Mouse (Mus musculus): ENCODE data around the gene Ptprn. TPM values are rescaled to one million over a fixed set of nuclear protein-coding genes. Genes with fewer than 3 reads are reported as not detected.
"Not testable (repeated sequence)": the region's sequence is repeated elsewhere in the genome, so short reads cannot be mapped to it uniquely, and the experiment has no call there.

Ptprn gene
- polyA plus RNA-seq, 1 experiment from 2014 or later, result 0.41 TPM

- no peaks in the 10 kb centered on the region for H3K9me3 ChIP-seq (ENCODE audit: control insufficient read depth, low read length)
- H3K4me2 ChIP-seq (ENCODE audit: low read length), result no peak overlapping the region
- peaks cover 57% of the 10 kb centered on the region for H3K36me3 ChIP-seq (ENCODE audit: control insufficient read depth, insufficient read depth, low read length)
- H3K4me1 ChIP-seq (ENCODE audit: control insufficient read depth in 2 of 2, insufficient read depth in 2 of 2, low read length in 2 of 2), result peaks cover 19 to 25% of the 10 kb centered on the region in 2 experiments
- no peak overlapping the region for H3K9ac ChIP-seq (ENCODE audit: low read length)
- no peak overlapping the region for H3K27ac ChIP-seq (replicated peaks in 1 of 2; ENCODE audit: control insufficient read depth in 1 of 2, insufficient read depth in 1 of 2, low read depth in 2 of 2, low read length in 2 of 2)
- no peaks in the 10 kb centered on the region for H3K27me3 ChIP-seq (ENCODE audit: control insufficient read depth, insufficient read depth, low read length)
- ATAC-seq (ENCODE audit: insufficient number of reproducible peaks, insufficient read depth, low FRiP score, low read depth), result no peak
- no peak overlapping the region for H3K4me3 ChIP-seq (ENCODE audit: control insufficient read depth in 1 of 2, insufficient read depth in 1 of 2, low read depth in 1 of 2, low read length in 2 of 2)
- 90% methylated on average over 14 of the region's 14 CpGs for WGBS
Observed at GRCm38 (mm10) chr1:75243411-75243810, 20.9 kb downstream of the Ptprn start.

GRCm38 (mm10) chr1:75239591-75239990 is 24.7 kb downstream of the Ptprn start:
- H3K27me3 ChIP-seq (ENCODE audit: control insufficient read depth, insufficient read depth, low read length), result no peaks in the 10 kb centered on the region
- no peak overlapping the region for H3K4me2 ChIP-seq (ENCODE audit: low read length)
- peaks cover 62% of the 10 kb centered on the region for H3K36me3 ChIP-seq (ENCODE audit: control insufficient read depth, insufficient read depth, low read length)
- no peak overlapping the region for H3K4me3 ChIP-seq (ENCODE audit: control insufficient read depth in 1 of 2, insufficient read depth in 1 of 2, low read depth in 1 of 2, low read length in 2 of 2)
- peak overlapping the region in 1 of 2 experiments; percentile 30; a peak in 1 of 4 replicates for H3K27ac ChIP-seq (replicated peaks in 1 of 2; ENCODE audit: control insufficient read depth in 1 of 2, insufficient read depth in 1 of 2, low read depth in 2 of 2, low read length in 2 of 2)
- ATAC-seq (ENCODE audit: insufficient number of reproducible peaks, insufficient read depth, low FRiP score, low read depth), result no peak
- H3K4me1 ChIP-seq (ENCODE audit: control insufficient read depth in 2 of 2, insufficient read depth in 2 of 2, low read length in 2 of 2), result peaks cover 13 to 23% of the 10 kb centered on the region in 2 experiments
- 61% methylated on average over 10 of the region's 10 CpGs for WGBS
- H3K9ac ChIP-seq (ENCODE audit: low read length), result no peak overlapping the region
- no peaks in the 10 kb centered on the region for H3K9me3 ChIP-seq (ENCODE audit: control insufficient read depth, low read length)

- peak within 1 kb of the TSS; percentile 66 to 70 for H3K4me3 ChIP-seq (ENCODE audit: control insufficient read depth in 1 of 2, insufficient read depth in 1 of 2, low read depth in 1 of 2, low read length in 2 of 2)
- H3K27ac ChIP-seq (replicated peaks in 1 of 2; ENCODE audit: control insufficient read depth in 1 of 2, insufficient read depth in 1 of 2, low read depth in 2 of 2, low read length in 2 of 2), result peak within 1 kb of the TSS; percentile 93 to 94
- H3K4me1 ChIP-seq (ENCODE audit: control insufficient read depth in 2 of 2, insufficient read depth in 2 of 2, low read length in 2 of 2), result peaks cover 13 to 27% of the 10 kb centered on the region in 2 experiments
- peak; percentile 86 for ATAC-seq (ENCODE audit: insufficient number of reproducible peaks, insufficient read depth, low FRiP score, low read depth)
- H3K36me3 ChIP-seq (ENCODE audit: control insufficient read depth, insufficient read depth, low read length), result peaks cover 34% of the 10 kb centered on the region
- H3K27me3 ChIP-seq (ENCODE audit: control insufficient read depth, insufficient read depth, low read length), result no peaks in the 10 kb centered on the region
- no peaks in the 10 kb centered on the region for H3K9me3 ChIP-seq (ENCODE audit: control insufficient read depth, low read length)
- under 1% methylated on average over 64 of the region's 64 CpGs for WGBS
- peak within 1 kb of the TSS; percentile 88 for H3K4me2 ChIP-seq (ENCODE audit: low read length)
- H3K9ac ChIP-seq (ENCODE audit: low read length), result peak within 1 kb of the TSS; percentile 89
Observed at GRCm38 (mm10) chr1:75236117-75237050, 27.9 kb downstream of the Ptprn start, which contains the start of gene Dnajb2. Gene Dnajb2, plus strand, starts transcription at chr1:75236406.

- no peak for ATAC-seq (ENCODE audit: insufficient number of reproducible peaks, insufficient read depth, low FRiP score, low read depth)
- peak overlapping the region; percentile 9; the same call in 1 of the 2 replicates for H3K4me2 ChIP-seq (ENCODE audit: low read length)
- peaks cover 13 to 27% of the 10 kb centered on the region in 2 experiments for H3K4me1 ChIP-seq (ENCODE audit: control insufficient read depth in 2 of 2, insufficient read depth in 2 of 2, low read length in 2 of 2)
- no peak overlapping the region for H3K4me3 ChIP-seq (ENCODE audit: control insufficient read depth in 1 of 2, insufficient read depth in 1 of 2, low read depth in 1 of 2, low read length in 2 of 2)
- no peaks in the 10 kb centered on the region for H3K9me3 ChIP-seq (ENCODE audit: control insufficient read depth, low read length)
- WGBS, result 0% methylated on average over 8 of the region's 8 CpGs
- peak overlapping the region; percentile 36; the same call in 1 of the 2 replicates for H3K9ac ChIP-seq (ENCODE audit: low read length)
- H3K27ac ChIP-seq (replicated peaks in 1 of 2; ENCODE audit: control insufficient read depth in 1 of 2, insufficient read depth in 1 of 2, low read depth in 2 of 2, low read length in 2 of 2), result peak overlapping the region in 1 of 2 experiments; percentile 31; a peak in 1 of 4 replicates
- no peaks in the 10 kb centered on the region for H3K27me3 ChIP-seq (ENCODE audit: control insufficient read depth, insufficient read depth, low read length)
- H3K36me3 ChIP-seq (ENCODE audit: control insufficient read depth, insufficient read depth, low read length), result peaks cover 16% of the 10 kb centered on the region
Observed at GRCm38 (mm10) chr1:75234606-75235005, 29.7 kb downstream of the Ptprn start.

- H3K9ac ChIP-seq (ENCODE audit: low read length); ATAC-seq (ENCODE audit: insufficient number of reproducible peaks, insufficient read depth, low FRiP score, low read depth); H3K27me3 ChIP-seq (ENCODE audit: control insufficient read depth, insufficient read depth, low read length); H3K4me3 ChIP-seq (ENCODE audit: control insufficient read depth in 1 of 2, insufficient read depth in 1 of 2, low read depth in 1 of 2, low read length in 2 of 2); H3K9me3 ChIP-seq (ENCODE audit: control insufficient read depth, low read length); H3K4me2 ChIP-seq (ENCODE audit: low read length); H3K36me3 ChIP-seq (ENCODE audit: control insufficient read depth, insufficient read depth, low read length); H3K27ac ChIP-seq (replicated peaks in 1 of 2; ENCODE audit: control insufficient read depth in 1 of 2, insufficient read depth in 1 of 2, low read depth in 2 of 2, low read length in 2 of 2): not testable (repeated sequence)
- H3K4me1 ChIP-seq (ENCODE audit: control insufficient read depth in 2 of 2, insufficient read depth in 2 of 2, low read length in 2 of 2), result peaks cover 13 to 23% of the 10 kb centered on the region in 2 experiments
- WGBS, result 58% methylated on average over 4 of the region's 4 CpGs
Observed at GRCm38 (mm10) chr1:75232489-75232888, 31.8 kb downstream of the Ptprn start.

- Histone ChIP-seq H3K4me3 (ENCODE audit: control insufficient read depth in 1 of 2, insufficient read depth in 1 of 2, low read depth in 1 of 2, low read length in 2 of 2) (no peak within 1 kb of the TSS), H3K27me3 (ENCODE audit: control insufficient read depth, insufficient read depth, low read length) (no peaks in the 10 kb centered on the region), H3K4me2 (ENCODE audit: low read length) (no peak within 1 kb of the TSS), H3K4me1 (ENCODE audit: control insufficient read depth in 2 of 2, insufficient read depth in 2 of 2, low read length in 2 of 2) (peaks cover 8 to 20% of the 10 kb centered on the region in 2 experiments), H3K36me3 (ENCODE audit: control insufficient read depth, insufficient read depth, low read length) (no peaks in the 10 kb centered on the region), H3K27ac (replicated peaks in 1 of 2; ENCODE audit: control insufficient read depth in 1 of 2, insufficient read depth in 1 of 2, low read depth in 2 of 2, low read length in 2 of 2) (no peak within 1 kb of the TSS), H3K9me3 (ENCODE audit: control insufficient read depth, low read length) (no peaks in the 10 kb centered on the region), H3K9ac (ENCODE audit: low read length) (no peak within 1 kb of the TSS)
- ATAC-seq (ENCODE audit: insufficient number of reproducible peaks, insufficient read depth, low FRiP score, low read depth), result no peak
- WGBS, result 59% methylated on average over 5 of the region's 5 CpGs
Observed at GRCm38 (mm10) chr1:75231664-75232152, 32.6 kb downstream of the Ptprn start, which contains the start of gene A630095N17Rik. Gene A630095N17Rik, minus strand, starts transcription at chr1:75232102.

GRCm38 (mm10) chr1:75231224-75231623 is 33.1 kb downstream of the Ptprn start:
- whole genome bisulfite sequencing, result 61% methylated on average over 4 of the region's 4 CpGs
- no peaks in the 10 kb centered on the region for H3K36me3 ChIP-seq (ENCODE audit: control insufficient read depth, insufficient read depth, low read length)
- H3K4me2 ChIP-seq (ENCODE audit: low read length), result no peak overlapping the region
- no peak overlapping the region for H3K27ac ChIP-seq (replicated peaks in 1 of 2; ENCODE audit: control insufficient read depth in 1 of 2, insufficient read depth in 1 of 2, low read depth in 2 of 2, low read length in 2 of 2)
- peaks cover 8 to 20% of the 10 kb centered on the region in 2 experiments for H3K4me1 ChIP-seq (ENCODE audit: control insufficient read depth in 2 of 2, insufficient read depth in 2 of 2, low read length in 2 of 2)
- no peak overlapping the region for H3K9ac ChIP-seq (ENCODE audit: low read length)
- H3K4me3 ChIP-seq (ENCODE audit: control insufficient read depth in 1 of 2, insufficient read depth in 1 of 2, low read depth in 1 of 2, low read length in 2 of 2), result no peak overlapping the region
- H3K27me3 ChIP-seq (ENCODE audit: control insufficient read depth, insufficient read depth, low read length), result no peaks in the 10 kb centered on the region
- ATAC-seq (ENCODE audit: insufficient number of reproducible peaks, insufficient read depth, low FRiP score, low read depth), result no peak
- H3K9me3 ChIP-seq (ENCODE audit: control insufficient read depth, low read length), result no peaks in the 10 kb centered on the region
